Mouse (Mus musculus): ENCODE measurements around the gene Wbp1.

DNA sequence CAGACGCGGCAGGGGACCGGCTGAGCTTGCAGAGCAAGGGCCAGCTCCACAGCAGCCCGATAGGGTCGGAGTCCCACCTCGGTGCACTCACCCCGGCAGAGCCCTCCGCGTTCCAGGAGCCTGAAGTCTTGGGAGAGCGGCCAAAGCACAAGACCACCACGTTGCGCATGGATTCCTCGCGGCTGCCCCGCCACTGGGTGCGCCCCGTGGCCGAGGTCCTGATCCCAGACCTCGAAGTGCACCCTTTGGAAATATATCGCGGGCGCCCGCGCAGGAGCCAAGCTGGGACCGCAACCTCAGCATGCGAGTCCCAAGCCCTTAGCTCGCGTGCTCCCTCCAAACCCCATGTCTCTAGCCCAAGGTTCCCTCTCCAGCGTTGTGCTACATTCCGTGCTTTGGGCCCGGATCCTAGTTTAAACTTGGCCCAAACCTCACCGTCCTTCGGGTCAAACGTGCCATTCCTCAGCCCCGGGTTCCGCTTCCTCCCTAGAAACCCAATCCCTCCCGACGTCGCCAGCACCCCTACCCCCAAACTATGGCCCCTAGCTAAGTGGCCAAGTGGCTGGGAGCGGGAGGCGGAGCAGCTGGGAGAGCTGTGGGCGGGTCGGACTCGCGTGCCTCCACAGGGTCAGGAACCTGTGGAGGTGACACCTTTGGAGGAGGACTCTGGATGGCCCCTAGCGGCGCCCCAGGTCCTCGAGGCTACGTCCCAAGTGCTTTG, 40.7 kb upstream of the Wbp1 start:
- no peak for TF ChIP-seq CTCF (IDR thresholded peaks at IDR 0.05; ENCODE audit: low read depth)
- TF ChIP-seq EP300 (IDR thresholded peaks at IDR 0.05; ENCODE audit: low read depth): no peak

Data from heart, postnatal 0 days (tissue).